Mouse (Mus musculus): ENCODE data around the gene Btn1a1. TPM values are rescaled to one million over a fixed set of nuclear protein-coding genes. Genes with fewer than 3 reads are reported as not detected.

The Btn1a1 gene
- polyA plus RNA-seq, 1 experiment from 2014 or later: 0.20 TPM

- no peak overlapping the region for H3K9ac ChIP-seq (ENCODE audit: low read depth, low read length)
- ATAC-seq: no peak
- no peak overlapping the region for H3K4me3 ChIP-seq (ENCODE audit: low read length)
- H3K4me2 ChIP-seq (ENCODE audit: low read length): no peak overlapping the region
- 54% methylated on average over 1 of the region's 1 CpGs for WGBS
- H3K4me1 ChIP-seq (ENCODE audit: control insufficient read depth, insufficient read depth, low read depth, low read length): peaks cover 2% of the 10 kb centered on the region; the same call in 1 of the 2 replicates
- H3K27me3 ChIP-seq (replicated peaks; ENCODE audit: control insufficient read depth, insufficient read depth, low read length): no peaks in the 10 kb centered on the region
- no peak overlapping the region for H3K27ac ChIP-seq (ENCODE audit: low read depth, low read length)
- H3K36me3 ChIP-seq (ENCODE audit: control insufficient read depth, insufficient read depth, low read length): no peaks in the 10 kb centered on the region
- H3K9me3 ChIP-seq (ENCODE audit: control insufficient read depth, low read length): no peaks in the 10 kb centered on the region
Observed at GRCm38 (mm10) chr13:23490863-23491262, 25.2 kb upstream of the Btn1a1 start.

GRCm38 (mm10) chr13:23488400-23489322, 23.0 kb upstream of the Btn1a1 start, which contains the start of gene Btn2a2:
Btn2a2 (minus strand) TSS chr13:23488857.
- Histone ChIP-seq H3K9ac (ENCODE audit: low read depth, low read length) (peak within 1 kb of the TSS; percentile 32; the same call in 1 of the 2 replicates), H3K36me3 (ENCODE audit: control insufficient read depth, insufficient read depth, low read length) (no peaks in the 10 kb centered on the region), H3K27ac (ENCODE audit: low read depth, low read length) (no peak within 1 kb of the TSS), H3K4me3 (ENCODE audit: low read length) (peak within 1 kb of the TSS; percentile 48), H3K9me3 (ENCODE audit: control insufficient read depth, low read length) (no peaks in the 10 kb centered on the region), H3K4me1 (ENCODE audit: control insufficient read depth, insufficient read depth, low read depth, low read length) (peaks cover 2% of the 10 kb centered on the region; the same call in 1 of the 2 replicates), H3K27me3 (replicated peaks; ENCODE audit: control insufficient read depth, insufficient read depth, low read length) (no peaks in the 10 kb centered on the region), H3K4me2 (ENCODE audit: low read length) (peak within 1 kb of the TSS; percentile 76)
- WGBS: 6% methylated on average over 13 of the region's 14 CpGs
- peak; percentile 99 for ATAC-seq

GRCm38 (mm10) chr13:23485271-23485670, 19.6 kb upstream of the Btn1a1 start:
- Histone ChIP-seq H3K4me3 (ENCODE audit: low read length) (no peak overlapping the region), H3K27me3 (replicated peaks; ENCODE audit: control insufficient read depth, insufficient read depth, low read length) (no peaks in the 10 kb centered on the region), H3K9ac (ENCODE audit: low read depth, low read length) (no peak overlapping the region), H3K27ac (ENCODE audit: low read depth, low read length) (no peak overlapping the region), H3K4me2 (ENCODE audit: low read length) (no peak overlapping the region), H3K4me1 (ENCODE audit: control insufficient read depth, insufficient read depth, low read depth, low read length) (peaks cover 2% of the 10 kb centered on the region; the same call in 1 of the 2 replicates), H3K9me3 (ENCODE audit: control insufficient read depth, low read length) (no peaks in the 10 kb centered on the region), H3K36me3 (ENCODE audit: control insufficient read depth, insufficient read depth, low read length) (no peaks in the 10 kb centered on the region)
- no peak for ATAC-seq
- 50% methylated on average over 5 of the region's 5 CpGs for WGBS

GRCm38 (mm10) chr13:23483153-23483552, 17.5 kb upstream of the Btn1a1 start:
- Histone ChIP-seq H3K27ac (ENCODE audit: low read depth, low read length) (no peak overlapping the region), H3K9me3 (ENCODE audit: control insufficient read depth, low read length) (no peaks in the 10 kb centered on the region), H3K9ac (ENCODE audit: low read depth, low read length) (no peak overlapping the region), H3K4me3 (ENCODE audit: low read length) (no peak overlapping the region), H3K4me1 (ENCODE audit: control insufficient read depth, insufficient read depth, low read depth, low read length) (no peaks in the 10 kb centered on the region), H3K4me2 (ENCODE audit: low read length) (no peak overlapping the region), H3K36me3 (ENCODE audit: control insufficient read depth, insufficient read depth, low read length) (no peaks in the 10 kb centered on the region), H3K27me3 (replicated peaks; ENCODE audit: control insufficient read depth, insufficient read depth, low read length) (no peaks in the 10 kb centered on the region)
- 85% methylated on average over 2 of the region's 2 CpGs for WGBS
- ATAC-seq: no peak

GRCm38 (mm10) chr13:23475658-23476057, 10.0 kb upstream of the Btn1a1 start:
- no peak overlapping the region for H3K4me3 ChIP-seq (ENCODE audit: low read length)
- H3K9ac ChIP-seq (ENCODE audit: low read depth, low read length): no peak overlapping the region
- peak overlapping the region; percentile 12; the same call in 1 of the 2 replicates for H3K4me2 ChIP-seq (ENCODE audit: low read length)
- H3K36me3 ChIP-seq (ENCODE audit: control insufficient read depth, insufficient read depth, low read length): no peaks in the 10 kb centered on the region
- 6% methylated on average over 2 of the region's 2 CpGs for WGBS
- H3K27ac ChIP-seq (ENCODE audit: low read depth, low read length): no peak overlapping the region
- H3K4me1 ChIP-seq (ENCODE audit: control insufficient read depth, insufficient read depth, low read depth, low read length): no peaks in the 10 kb centered on the region
- no peaks in the 10 kb centered on the region for H3K9me3 ChIP-seq (ENCODE audit: control insufficient read depth, low read length)
- peak; percentile 80 for ATAC-seq
- H3K27me3 ChIP-seq (replicated peaks; ENCODE audit: control insufficient read depth, insufficient read depth, low read length): no peaks in the 10 kb centered on the region

- H3K9me3 ChIP-seq (ENCODE audit: control insufficient read depth, low read length): no peaks in the 10 kb centered on the region
- no peak overlapping the region for H3K27ac ChIP-seq (ENCODE audit: low read depth, low read length)
- H3K4me3 ChIP-seq (ENCODE audit: low read length): no peak overlapping the region
- 1% methylated on average over 9 of the region's 9 CpGs for WGBS
- no peak overlapping the region for H3K4me2 ChIP-seq (ENCODE audit: low read length)
- H3K4me1 ChIP-seq (ENCODE audit: control insufficient read depth, insufficient read depth, low read depth, low read length): peaks cover 8% of the 10 kb centered on the region
- peak; percentile 46 for ATAC-seq
- H3K27me3 ChIP-seq (replicated peaks; ENCODE audit: control insufficient read depth, insufficient read depth, low read length): 0 out of 2 replicates have a peak, but pooled peaks cover 2% of the 10 kb centered on the region
- H3K36me3 ChIP-seq (ENCODE audit: control insufficient read depth, insufficient read depth, low read length): no peaks in the 10 kb centered on the region
- H3K9ac ChIP-seq (ENCODE audit: low read depth, low read length): no peak overlapping the region
Observed at GRCm38 (mm10) chr13:23466911-23467310, 1.2 kb upstream of the Btn1a1 start.

GRCm38 (mm10) chr13:23466306-23466705, 605 bp upstream of the Btn1a1 start:
- 0 out of 2 replicates have a peak, but pooled peaks cover 2% of the 10 kb centered on the region for H3K27me3 ChIP-seq (replicated peaks; ENCODE audit: control insufficient read depth, insufficient read depth, low read length)
- no peak overlapping the region for H3K4me3 ChIP-seq (ENCODE audit: low read length)
- no peaks in the 10 kb centered on the region for H3K9me3 ChIP-seq (ENCODE audit: control insufficient read depth, low read length)
- 58% methylated on average over 1 of the region's 1 CpGs for WGBS
- no peak overlapping the region; the same call in 1 of the 2 replicates for H3K4me2 ChIP-seq (ENCODE audit: low read length)
- H3K9ac ChIP-seq (ENCODE audit: low read depth, low read length): no peak overlapping the region
- peaks cover 8% of the 10 kb centered on the region for H3K4me1 ChIP-seq (ENCODE audit: control insufficient read depth, insufficient read depth, low read depth, low read length)
- H3K27ac ChIP-seq (ENCODE audit: low read depth, low read length): no peak overlapping the region
- no peak for ATAC-seq
- H3K36me3 ChIP-seq (ENCODE audit: control insufficient read depth, insufficient read depth, low read length): no peaks in the 10 kb centered on the region

GRCm38 (mm10) chr13:23464841-23465366, 797 bp downstream of the Btn1a1 start:
- 3% methylated on average over 11 of the region's 11 CpGs for WGBS
- H3K4me3 ChIP-seq (ENCODE audit: low read length): peak overlapping the region; percentile 59
- H3K4me1 ChIP-seq (ENCODE audit: control insufficient read depth, insufficient read depth, low read depth, low read length): peaks cover 8% of the 10 kb centered on the region
- peak overlapping the region; percentile 88 for H3K4me2 ChIP-seq (ENCODE audit: low read length)
- no peaks in the 10 kb centered on the region for H3K36me3 ChIP-seq (ENCODE audit: control insufficient read depth, insufficient read depth, low read length)
- ATAC-seq: no peak
- no peaks in the 10 kb centered on the region for H3K27me3 ChIP-seq (replicated peaks; ENCODE audit: control insufficient read depth, insufficient read depth, low read length)
- H3K27ac ChIP-seq (ENCODE audit: low read depth, low read length): no peak overlapping the region
- H3K9me3 ChIP-seq (ENCODE audit: control insufficient read depth, low read length): no peaks in the 10 kb centered on the region
- H3K9ac ChIP-seq (ENCODE audit: low read depth, low read length): peak overlapping the region; percentile 64; the same call in 1 of the 2 replicates

- peak overlapping the region; percentile 64 for H3K9ac ChIP-seq (ENCODE audit: low read depth, low read length)
- peaks cover 8% of the 10 kb centered on the region for H3K4me1 ChIP-seq (ENCODE audit: control insufficient read depth, insufficient read depth, low read depth, low read length)
- H3K27me3 ChIP-seq (replicated peaks; ENCODE audit: control insufficient read depth, insufficient read depth, low read length): no peaks in the 10 kb centered on the region
- H3K4me3 ChIP-seq (ENCODE audit: low read length): peak overlapping the region; percentile 59
- H3K36me3 ChIP-seq (ENCODE audit: control insufficient read depth, insufficient read depth, low read length): no peaks in the 10 kb centered on the region
- peak; percentile 53 for ATAC-seq
- H3K4me2 ChIP-seq (ENCODE audit: low read length): peak overlapping the region; percentile 88
- H3K9me3 ChIP-seq (ENCODE audit: control insufficient read depth, low read length): no peaks in the 10 kb centered on the region
- under 1% methylated on average over 29 of the region's 29 CpGs for WGBS
- H3K27ac ChIP-seq (ENCODE audit: low read depth, low read length): no peak overlapping the region
Observed at GRCm38 (mm10) chr13:23464224-23464637, 1.5 kb downstream of the Btn1a1 start.

All from hindbrain, embryonic 16.5 days (tissue).